Mouse (Mus musculus) midbrain, embryonic 16.5 days (tissue): ENCODE measurements around the gene Mup16. TPM values are rescaled to one million over a fixed set of nuclear protein-coding genes. Genes with fewer than 3 reads are reported as not detected.
"Not testable (repeated sequence)": the region's sequence is repeated elsewhere in the genome, so short reads cannot be mapped to it uniquely, and the experiment has no call there.

Experiments used
- ATAC-seq: fragments of 200-750 bp; cut with Nextera tagmentation; 2 replicates; pipeline ENCODE4 v1.8.0; 2017; ENCODE audit warnings: moderate TSS enrichment
- H3K27ac ChIP-seq: fragments of 300-500 bp; sonication (generic); 2 replicates; pipeline ENCODE4 v1.5.1; 2014; ENCODE audit warnings: mild to moderate bottlenecking, low read length, mixed read lengths
- H3K27me3 ChIP-seq: fragments of 300-500 bp; sonication (generic); 2 replicates; pipeline ENCODE4 v1.6.1; 2014; ENCODE audit warnings: low read depth, low read length, mixed read lengths; ENCODE audit not compliant: control insufficient read depth, insufficient read depth
- H3K36me3 ChIP-seq: fragments of 300-500 bp; sonication (generic); 2 replicates; pipeline ENCODE4 v1.6.1; 2014; ENCODE audit warnings: mild to moderate bottlenecking, low read length, moderate library complexity, mixed read lengths; ENCODE audit not compliant: control insufficient read depth, insufficient read depth
- H3K4me1 ChIP-seq: fragments of 300-500 bp; sonication (generic); 2 replicates; pipeline ENCODE4 v1.6.1; 2014; ENCODE audit warnings: mild to moderate bottlenecking, low read length, mixed read lengths; ENCODE audit not compliant: control insufficient read depth, insufficient read depth
- H3K4me2 ChIP-seq: fragments of 300-500 bp; sonication (generic); 2 replicates; pipeline ENCODE4 v1.6.1; 2014; ENCODE audit warnings: mild to moderate bottlenecking, low read length, mixed read lengths
- H3K4me3 ChIP-seq: fragments of 300-500 bp; sonication (generic); 2 replicates; pipeline ENCODE4 v1.5.1; 2014; ENCODE audit warnings: low read depth, mild to moderate bottlenecking, low read length, moderate library complexity, mixed read lengths
- H3K9ac ChIP-seq: fragments of 300-500 bp; sonication (generic); 2 replicates; pipeline ENCODE4 v1.6.1; 2014; ENCODE audit warnings: low read depth, low read length, mixed read lengths
- H3K9me3 ChIP-seq: fragments of 300-500 bp; sonication (generic); replicated peaks from 2 replicates; pipeline ENCODE4 v1.6.1; 2014; ENCODE audit warnings: mild to moderate bottlenecking, low read length, mixed read lengths; ENCODE audit not compliant: control insufficient read depth, poor library complexity, severe bottlenecking
- WGBS: fragments of 180-500 bp; shearing (Covaris S2); extraction: QIAGEN DNeasy Blood & Tissue Kit; methylation state at CpG from one replicate; pipeline ENCODE4 v1.1.7; 2014; 5-methylcytosine and 5-hydroxymethylcytosine counted together
- polyA plus RNA-seq: library from polyadenylated mRNA; unstranded; fragments of >200 nt; fragmentation: Nextera tagmentation; extraction: Ambion mirVana; gene quantifications from 2 replicates; pipeline ENCODE4 v1.2.1, GENCODE M21; 2015

Mup16 gene
- polyA plus RNA-seq: not detected in 2 replicates

GRCm38 (mm10) chr4:61519431-61519830, at the start of gene Mup16:
Gene Mup16 (minus strand): TSS chr4:61519531.
- not testable (repeated sequence) for H3K4me2 ChIP-seq, H3K4me3 ChIP-seq, H3K9ac ChIP-seq, ATAC-seq, H3K9me3 ChIP-seq, H3K36me3 ChIP-seq, H3K27me3 ChIP-seq, H3K27ac ChIP-seq, H3K4me1 ChIP-seq
- WGBS: 83% methylated on average over 2 of the region's 4 CpGs

- H3K4me1 ChIP-seq, H3K9me3 ChIP-seq, H3K27ac ChIP-seq, H3K27me3 ChIP-seq, H3K36me3 ChIP-seq, H3K9ac ChIP-seq, H3K4me2 ChIP-seq, H3K4me3 ChIP-seq, ATAC-seq: not testable (repeated sequence)
- WGBS: 39% methylated on average over 2 of the region's 2 CpGs
Measured at GRCm38 (mm10) chr4:61555887-61556286, 36.6 kb upstream of the Mup16 start.

Other genes with a start within 250 kb of the Mup16 start
- not detected in 2 replicates for gene Mup14, start 215.5 kb downstream of the Mup16 start, polyA plus RNA-seq
- not detected in 2 replicates for gene Mup15, start 79.8 kb downstream of the Mup16 start, polyA plus RNA-seq
- not detected in 2 replicates for gene Mup17, start 76.3 kb upstream of the Mup16 start, polyA plus RNA-seq
- not detected in 2 replicates for gene Mup18, start 154.6 kb upstream of the Mup16 start, polyA plus RNA-seq